ENCODE assay signal across 18 mouse cellular contexts in the genomic region with DNA sequence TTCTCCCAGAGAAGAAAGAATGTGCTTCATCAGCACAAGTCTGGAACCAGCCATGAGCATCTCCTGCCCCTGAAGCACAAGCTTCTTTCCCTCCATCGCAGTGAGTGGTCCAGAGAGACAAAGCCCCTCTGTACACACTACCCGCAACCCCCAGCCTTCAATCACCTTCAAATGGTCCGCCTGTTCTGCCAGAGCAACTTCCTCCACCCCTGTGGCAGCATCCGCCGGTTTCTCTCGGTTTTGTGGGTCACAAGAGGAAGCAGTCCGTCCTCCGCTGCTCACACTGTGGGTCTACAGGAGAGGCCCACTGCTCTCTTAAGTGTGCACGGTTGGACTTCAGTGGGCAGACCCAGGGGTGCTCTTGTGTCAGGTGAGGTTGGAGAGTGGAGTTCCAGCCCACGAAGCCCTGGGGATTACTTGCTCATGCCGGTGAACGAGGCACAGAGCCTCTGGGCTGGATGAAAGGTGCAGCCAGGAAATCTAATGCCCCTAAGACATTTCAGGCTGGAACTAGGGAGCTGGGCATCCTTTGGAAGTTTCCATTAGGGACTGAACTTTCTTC. TPM values are rescaled to one million over a fixed set of nuclear protein-coding genes. Genes with fewer than 3 reads are reported as not detected.
A peak's percentile ranks its signal among the peaks of the same experiment; 100 is the strongest.
DNase-seq lines count a peak whose midpoint lies in the region; ATAC-seq lines count a peak whose summit lies in the region.
"Had no signal": no experiment of that assay in that cellular context is flagged by ENCODE, and none has a peak within 500 bp of the region (broad histone marks: within the 10 kb centered on the region; RNA-seq: fewer than 3 reads in every experiment).

A gene (minus strand): TSS at position 345 of the 562 bp plus-strand sequence.

- DNase-seq in kidney, adult 9 months = no peak
- DNase-seq in thymus, postnatal 14 days = peak; percentile 15
- DNase-seq in thymus, adult 18-20 months = no peak
- peak; percentile 25 for DNase-seq in limb, embryonic 11.5 days (ENCODE audit: low spot score)
- peak; percentile 47 for DNase-seq in thymus, postnatal 4 days
- no peak for DNase-seq in forebrain, embryonic 14.5 days (ENCODE audit: low spot score)
- DNase-seq in heart, postnatal 36 days = no peak
- DNase-seq: cerebellum, adult 11-12 months; heart, adult 18-20 months; heart, postnatal 14 days; right cerebral cortex, postnatal 14 days had no signal

- 45% methylated on average over 12 of the region's 12 CpGs for WGBS in kidney, embryonic 16.5 days
- 46% methylated on average over 12 of the region's 12 CpGs for WGBS in limb, embryonic 11.5 days
- 48% methylated on average over 12 of the region's 12 CpGs for WGBS in forebrain, embryonic 14.5 days

- no peak within 1 kb of the TSS for H3K9ac ChIP-seq in kidney, embryonic 16.5 days (replicated peaks; ENCODE audit: low read length)
- H3K9ac ChIP-seq in limb, embryonic 11.5 days (ENCODE audit: low read length) = no peak within 1 kb of the TSS
- no peak within 1 kb of the TSS for H3K9ac ChIP-seq in forebrain, embryonic 14.5 days (ENCODE audit: low read length)

- no peak within 1 kb of the TSS for H3K4me3 ChIP-seq in kidney, embryonic 16.5 days (ENCODE audit: low read length)
- H3K4me3 ChIP-seq in limb, embryonic 11.5 days (ENCODE audit: low read depth, low read length) = no peak within 1 kb of the TSS
- H3K4me3 ChIP-seq in forebrain, embryonic 14.5 days (ENCODE audit: low read depth, low read length) = no peak within 1 kb of the TSS

- H3K4me2 ChIP-seq in kidney, embryonic 16.5 days (replicated peaks; ENCODE audit: low read depth, low read length) = peak within 1 kb of the TSS; percentile 22; the same call in 1 of the 2 replicates
- H3K4me2 ChIP-seq in limb, embryonic 11.5 days (ENCODE audit: low read depth, severe bottlenecking) = no peak within 1 kb of the TSS; the same call in 1 of the 2 replicates
- no peak within 1 kb of the TSS for H3K4me2 ChIP-seq in forebrain, embryonic 14.5 days (ENCODE audit: low read length)
- H3K4me2 ChIP-seq: midbrain, embryonic 11.5 days had no signal

- H3K27me3 ChIP-seq in kidney, embryonic 16.5 days (ENCODE audit: insufficient read depth, low read length) = no peaks in the 10 kb centered on the region
- no peaks in the 10 kb centered on the region for H3K27me3 ChIP-seq in limb, embryonic 11.5 days (ENCODE audit: control insufficient read depth, insufficient read depth, low read length)
- H3K27me3 ChIP-seq in forebrain, embryonic 14.5 days (replicated peaks; ENCODE audit: control insufficient read depth, insufficient read depth, low read length) = no peaks in the 10 kb centered on the region
- H3K27me3 ChIP-seq: Patski had no signal

- H3K9me3 ChIP-seq in kidney, embryonic 16.5 days (ENCODE audit: low read length) = no peaks in the 10 kb centered on the region
- H3K9me3 ChIP-seq in limb, embryonic 11.5 days (ENCODE audit: control insufficient read depth, low read length) = no peaks in the 10 kb centered on the region
- no peaks in the 10 kb centered on the region for H3K9me3 ChIP-seq in forebrain, embryonic 14.5 days (replicated peaks; ENCODE audit: control insufficient read depth, low read length)

- peak; percentile 61 for ATAC-seq in kidney, embryonic 16.5 days (ENCODE audit: low FRiP score, low TSS enrichment)
- no peak for ATAC-seq in limb, embryonic 11.5 days (ENCODE audit: insufficient number of reproducible peaks, low FRiP score, low TSS enrichment, low read depth)
- ATAC-seq in forebrain, embryonic 14.5 days = no peak
- ATAC-seq: intestine, postnatal 0 days; Patski had no signal

- H3K36me3 ChIP-seq in kidney, embryonic 16.5 days (ENCODE audit: insufficient read depth, low read length) = no peaks in the 10 kb centered on the region
- H3K36me3 ChIP-seq in limb, embryonic 11.5 days (ENCODE audit: control insufficient read depth, insufficient read depth, low read length) = no peaks in the 10 kb centered on the region
- no peaks in the 10 kb centered on the region for H3K36me3 ChIP-seq in forebrain, embryonic 14.5 days (ENCODE audit: control insufficient read depth, insufficient read depth, low read length)

- intact Hi-C loops in heart, postnatal 36 days (cut with DNase I) = no loop called here

- no peaks in the 10 kb centered on the region; the same call in 1 of the 2 replicates for H3K4me1 ChIP-seq in kidney, embryonic 16.5 days (ENCODE audit: insufficient read depth, low read length)
- H3K4me1 ChIP-seq in limb, embryonic 11.5 days (ENCODE audit: control insufficient read depth, insufficient read depth, low read length) = peaks cover 4% of the 10 kb centered on the region; the same call in 1 of the 2 replicates
- H3K4me1 ChIP-seq in forebrain, embryonic 14.5 days (ENCODE audit: control insufficient read depth, insufficient read depth, low read length) = no peaks in the 10 kb centered on the region

- 0 out of 2 replicates have a peak within 1 kb of the TSS, but pooled peaks have one; percentile 27 for H3K27ac ChIP-seq in kidney, embryonic 16.5 days (ENCODE audit: low read length)
- no peak within 1 kb of the TSS; the same call in 1 of the 2 replicates for H3K27ac ChIP-seq in limb, embryonic 11.5 days (replicated peaks; ENCODE audit: low read depth, low read length)
- H3K27ac ChIP-seq in forebrain, embryonic 14.5 days (ENCODE audit: low read depth, low read length) = no peak within 1 kb of the TSS

RNA-seq across cellular contexts. Expression of the gene that starts here (rescaled TPM):
- polyA plus RNA-seq in kidney, embryonic 16.5 days (2015; fragmentation: Nextera tagmentation; extraction: Ambion mirVana) = 0.09 and 0.15 TPM in 2 replicates
- 0.08 and 0.26 TPM in 2 replicates for polyA plus RNA-seq in limb, embryonic 11.5 days (2014; fragmentation: Nextera tagmentation; extraction: Ambion mirVana)
- not detected in 2 replicates for polyA plus RNA-seq in forebrain, embryonic 14.5 days (2014; fragmentation: Nextera tagmentation; extraction: Ambion mirVana)
- total RNA-seq in heart, postnatal 36 days (2021) = not detected
- total RNA-seq: heart, adult 18-20 months; heart, postnatal 14 days; layer of hippocampus, postnatal 14 days; left cerebral cortex, postnatal 25 days had no signal
- polyA plus RNA-seq: embryonic facial prominence, embryonic 11.5 days; intestine, postnatal 0 days; midbrain, embryonic 11.5 days; Patski had no signal

Comparison
In these comparisons a context has a peak if more than half of its experiments do, and no peak if none do; other contexts are left out.
1. DNase-seq: peak in thymus, postnatal 14 days (single experiment) and thymus, postnatal 4 days (single experiment); none in kidney, adult 9 months (single experiment), thymus, adult 18-20 months (0 of 2), forebrain, embryonic 14.5 days (single experiment) and heart, postnatal 36 days (0 of 2).
2. Peak in ATAC-seq, H3K27ac ChIP-seq and H3K4me2 ChIP-seq in kidney, embryonic 16.5 days; RNA of the gene not detected or under 1 TPM.
3. Peak in DNase-seq in limb, embryonic 11.5 days; RNA of the gene not detected or under 1 TPM.